Mouse (Mus musculus): ENCODE results near the gene Mamstr. TPM values are rescaled to one million over a fixed set of nuclear protein-coding genes. Genes with fewer than 3 reads are reported as not detected.

Mamstr gene
- 1 to 10 TPM; 3.5 to 3.9 TPM for total RNA-seq (2021)
- long read RNA-seq, experiment 1, result 0 reads
- long read RNA-seq, experiment 2, partial matches to known transcripts, result 1 of 2 reads
- long read RNA-seq, experiment 2, other reads (novel, unspliced or antisense), result 1 of 2 reads

- TF ChIP-seq CTCF (IDR thresholded peaks at IDR 0.05), result no peak
- no peak for DNase-seq (ENCODE audit: extremely low spot score in 1 of 2, low spot score in 2 of 2)
- Histone ChIP-seq H3K4me3 (no peak within 1 kb of the TSS), H3K27ac (peak within 1 kb of the TSS; percentile 44; the same call in 1 of the 2 replicates)
- intact Hi-C loops (cut with DNase I), result no loop called here
These were observed at the start of gene Mamstr for GRCm38 (mm10) chr7:45639561-45640027. TSS of gene Mamstr (plus strand) at chr7:45639977.

- no peak for DNase-seq (ENCODE audit: extremely low spot score in 1 of 2, low spot score in 2 of 2)
- Histone ChIP-seq H3K27ac (no peak overlapping the region), H3K4me3 (no peak overlapping the region)
- peak; percentile 59 for TF ChIP-seq CTCF (IDR thresholded peaks at IDR 0.05)
- intact Hi-C loops (cut with DNase I), result no loop called here
These were observed 48.9 kb upstream of the Mamstr start for GRCm38 (mm10) chr7:45590874-45591273.

- Histone ChIP-seq H3K4me3 (no peak overlapping the region), H3K27ac (no peak overlapping the region)
- no peak for DNase-seq (ENCODE audit: extremely low spot score in 1 of 2, low spot score in 2 of 2)
- TF ChIP-seq CTCF (IDR thresholded peaks at IDR 0.05), result no peak
- intact Hi-C loops (cut with DNase I), result loop anchor here (2.0 kb wide), 2 partner anchors 31 to 91 kb away; no protein-coding TSS in a partner anchor
These were observed 47.9 kb upstream of the Mamstr start for GRCm38 (mm10) chr7:45591880-45592279.

GRCm38 (mm10) chr7:45593118-45593815 lies 46.5 kb upstream of the Mamstr start:
- intact Hi-C loops (cut with DNase I), result loop anchor here (2.0 kb wide), 2 partner anchors 32 to 90 kb away; no protein-coding TSS in a partner anchor
- peak; percentile 100 for TF ChIP-seq CTCF (IDR thresholded peaks at IDR 0.05)
- H3K27ac ChIP-seq, result no peak overlapping the region
- no peak overlapping the region for H3K4me3 ChIP-seq
- peak; percentile 55 to 76 for DNase-seq (ENCODE audit: extremely low spot score in 1 of 2, low spot score in 2 of 2)

GRCm38 (mm10) chr7:45595176-45595575 lies 44.6 kb upstream of the Mamstr start:
- TF ChIP-seq CTCF (IDR thresholded peaks at IDR 0.05), result no peak
- Histone ChIP-seq H3K27ac (no peak overlapping the region), H3K4me3 (no peak overlapping the region)
- no peak for DNase-seq (ENCODE audit: extremely low spot score in 1 of 2, low spot score in 2 of 2)
- intact Hi-C loops (cut with DNase I), result loop anchor here (5.0 kb wide), 1 partner anchor 342 kb away; no protein-coding TSS in a partner anchor

- intact Hi-C loops (cut with DNase I), result loop anchor here (5.0 kb wide), 1 partner anchor 341 kb away; no protein-coding TSS in a partner anchor
- DNase-seq (ENCODE audit: extremely low spot score in 1 of 2, low spot score in 2 of 2), result no peak
- no peak overlapping the region for H3K27ac ChIP-seq
- no peak for TF ChIP-seq CTCF (IDR thresholded peaks at IDR 0.05)
- no peak overlapping the region for H3K4me3 ChIP-seq
These were observed 43.7 kb upstream of the Mamstr start for GRCm38 (mm10) chr7:45596107-45596506.

GRCm38 (mm10) chr7:45597013-45597412 lies 42.8 kb upstream of the Mamstr start:
- Histone ChIP-seq H3K4me3 (no peak overlapping the region), H3K27ac (no peak overlapping the region)
- DNase-seq (ENCODE audit: extremely low spot score in 1 of 2, low spot score in 2 of 2), result no peak
- intact Hi-C loops (cut with DNase I), result loop anchor here (1.0 to 5.0 kb wide), 2 partner anchors 13 to 340 kb away; no protein-coding TSS in a partner anchor
- TF ChIP-seq CTCF (IDR thresholded peaks at IDR 0.05), result no peak

- no peak overlapping the region for H3K27ac ChIP-seq
- TF ChIP-seq CTCF (IDR thresholded peaks at IDR 0.05), result no peak
- no peak overlapping the region for H3K4me3 ChIP-seq
- intact Hi-C loops (cut with DNase I), result loop anchor here (1.0 to 5.0 kb wide), 2 partner anchors 13 to 340 kb away; no protein-coding TSS in a partner anchor
- no peak for DNase-seq (ENCODE audit: extremely low spot score in 1 of 2, low spot score in 2 of 2)
These were observed 42.2 kb upstream of the Mamstr start for GRCm38 (mm10) chr7:45597527-45597926.

GRCm38 (mm10) chr7:45598960-45599879 lies 40.6 kb upstream of the Mamstr start:
- TF ChIP-seq CTCF (IDR thresholded peaks at IDR 0.05), result no peak
- DNase-seq (ENCODE audit: extremely low spot score in 1 of 2, low spot score in 2 of 2), result no peak
- no peak overlapping the region for H3K27ac ChIP-seq
- H3K4me3 ChIP-seq, result no peak overlapping the region
- intact Hi-C loops (cut with DNase I), result loop anchor here (5.0 kb wide), 1 partner anchor 338 kb away; no protein-coding TSS in a partner anchor

- intact Hi-C loops (cut with DNase I), result no loop called here
- Histone ChIP-seq H3K4me3 (no peak overlapping the region), H3K27ac (no peak overlapping the region)
- TF ChIP-seq CTCF (IDR thresholded peaks at IDR 0.05), result no peak
- no peak for DNase-seq (ENCODE audit: extremely low spot score in 1 of 2, low spot score in 2 of 2)
These were observed 34.0 kb upstream of the Mamstr start for GRCm38 (mm10) chr7:45605704-45606289.

- intact Hi-C loops (cut with DNase I), result no loop called here
- Histone ChIP-seq H3K27ac (no peak overlapping the region), H3K4me3 (no peak overlapping the region)
- DNase-seq (ENCODE audit: extremely low spot score in 1 of 2, low spot score in 2 of 2), result no peak
- no peak for TF ChIP-seq CTCF (IDR thresholded peaks at IDR 0.05)
These were observed 30.3 kb upstream of the Mamstr start for GRCm38 (mm10) chr7:45609511-45609910.
